Mouse (Mus musculus) midbrain, embryonic 13.5 days (tissue): ENCODE measurements at regions not wholly inside any gene's neighbourhood (a gene's known extent, or its start where the extent isn't known, plus 50 kb on each side); places are given as distances from the start of the nearest gene placed in this dataset.
A peak's percentile ranks its signal among the peaks of the same experiment; 100 is the strongest.

Source experiments
- ATAC-seq: fragments of 200-750 bp; cut with Nextera tagmentation; 2 replicates; pipeline ENCODE4 v1.8.0; 2017; ENCODE audit warnings: mild to moderate bottlenecking, moderate TSS enrichment, moderate library complexity
- H3K27ac ChIP-seq: fragments of 300-500 bp; sonication (generic); 2 replicates; pipeline ENCODE4 v1.5.1; 2015; ENCODE audit warnings: inconsistent platforms, mild to moderate bottlenecking, moderate library complexity
- H3K27me3 ChIP-seq: fragments of 300-500 bp; sonication (generic); 2 replicates; pipeline ENCODE4 v1.6.1; 2015; ENCODE audit warnings: mild to moderate bottlenecking, inconsistent platforms
- H3K36me3 ChIP-seq: fragments of 300-500 bp; sonication (generic); 2 replicates; pipeline ENCODE4 v1.6.1; 2015; ENCODE audit warnings: mild to moderate bottlenecking, inconsistent platforms
- H3K4me1 ChIP-seq: fragments of 300-500 bp; sonication (generic); replicated peaks from 2 replicates; pipeline ENCODE4 v1.6.1; 2015; ENCODE audit warnings: inconsistent platforms
- H3K4me2 ChIP-seq: fragments of 300-500 bp; sonication (generic); replicated peaks from 2 replicates; pipeline ENCODE4 v1.6.1; 2015; ENCODE audit warnings: moderate library complexity, mild to moderate bottlenecking, inconsistent platforms
- H3K4me3 ChIP-seq: fragments of 300-500 bp; sonication (generic); replicated peaks from 2 replicates; pipeline ENCODE4 v1.5.1; 2015; ENCODE audit warnings: mild to moderate bottlenecking, inconsistent platforms
- H3K9ac ChIP-seq: fragments of 300-500 bp; sonication (generic); replicated peaks from 2 replicates; pipeline ENCODE4 v1.6.1; 2015; ENCODE audit warnings: mild to moderate bottlenecking, inconsistent platforms
- H3K9me3 ChIP-seq: fragments of 300-500 bp; sonication (generic); 2 replicates; pipeline ENCODE4 v1.6.1; 2016; ENCODE audit warnings: mild to moderate bottlenecking, inconsistent platforms
- WGBS: fragments of 180-500 bp; shearing (Covaris S2); methylation state at CpG from one replicate; pipeline ENCODE4 v1.1.7; 2015; 5-methylcytosine and 5-hydroxymethylcytosine counted together

GRCm38 (mm10) chrX:11907167-11907566, 253.0 kb downstream of the Bcor start:
- H3K36me3 ChIP-seq = no peaks in the 10 kb centered on the region
- 51% methylated on average over 6 of the region's 6 CpGs for WGBS
- ATAC-seq = no peak

GRCm38 (mm10) chrX:11915984-11916383, 244.2 kb downstream of the Bcor start:
- Histone ChIP-seq H3K9me3 (no peaks in the 10 kb centered on the region), H3K27ac (0 out of 2 replicates have a peak overlapping the region, but pooled peaks have one; percentile 25), H3K4me3 (no peak overlapping the region), H3K4me1 (no peaks in the 10 kb centered on the region), H3K36me3 (no peaks in the 10 kb centered on the region), H3K4me2 (no peak overlapping the region), H3K9ac (no peak overlapping the region), H3K27me3 (no peaks in the 10 kb centered on the region; the same call in 1 of the 2 replicates)
- ATAC-seq = peak; percentile 40; the same call in 1 of the 2 replicates
- 50% methylated on average over 10 of the region's 10 CpGs for WGBS

More at GRCm38 (mm10) chrX:11907167-11907566, 253.0 kb downstream of the Bcor start:
- no peaks in the 10 kb centered on the region for H3K9me3 ChIP-seq
- H3K27me3 ChIP-seq = peaks cover 11% of the 10 kb centered on the region; the same call in 1 of the 2 replicates
- H3K4me1 ChIP-seq = no peaks in the 10 kb centered on the region
- H3K4me3 ChIP-seq = no peak overlapping the region
- H3K27ac ChIP-seq = no peak overlapping the region
- no peak overlapping the region for H3K4me2 ChIP-seq
- H3K9ac ChIP-seq = no peak overlapping the region

- H3K27ac ChIP-seq = no peak overlapping the region
- WGBS = 79% methylated on average over 2 of the region's 2 CpGs
- no peaks in the 10 kb centered on the region for H3K9me3 ChIP-seq
- no peak overlapping the region for H3K4me2 ChIP-seq
- peaks cover 3% of the 10 kb centered on the region; the same call in 1 of the 2 replicates for H3K27me3 ChIP-seq
- H3K36me3 ChIP-seq = no peaks in the 10 kb centered on the region
- no peak overlapping the region for H3K4me3 ChIP-seq
- no peak for ATAC-seq
- no peak overlapping the region for H3K9ac ChIP-seq
- no peaks in the 10 kb centered on the region for H3K4me1 ChIP-seq
Observed at GRCm38 (mm10) chrX:11920231-11920630, 239.9 kb downstream of the Bcor start.

- Histone ChIP-seq H3K4me3 (no peak overlapping the region), H3K4me1 (no peaks in the 10 kb centered on the region; the same call in 1 of the 2 replicates), H3K4me2 (no peak overlapping the region), H3K27me3 (peaks cover 8% of the 10 kb centered on the region; the same call in 1 of the 2 replicates), H3K27ac (no peak overlapping the region), H3K9ac (no peak overlapping the region), H3K9me3 (no peaks in the 10 kb centered on the region), H3K36me3 (no peaks in the 10 kb centered on the region)
- WGBS = 80% methylated on average over 3 of the region's 3 CpGs
- ATAC-seq = no peak
Observed at GRCm38 (mm10) chrX:11924639-11925302, 235.4 kb downstream of the Bcor start.

- H3K27ac ChIP-seq = no peak overlapping the region
- no peaks in the 10 kb centered on the region for H3K9me3 ChIP-seq
- no peaks in the 10 kb centered on the region for H3K36me3 ChIP-seq
- 34% methylated on average over 10 of the region's 10 CpGs for WGBS
- H3K4me2 ChIP-seq = no peak overlapping the region
- ATAC-seq = no peak
- no peak overlapping the region for H3K4me3 ChIP-seq
- peaks cover 13% of the 10 kb centered on the region; the same call in 1 of the 2 replicates for H3K27me3 ChIP-seq
- no peaks in the 10 kb centered on the region; the same call in 1 of the 2 replicates for H3K4me1 ChIP-seq
- H3K9ac ChIP-seq = no peak overlapping the region
Observed at GRCm38 (mm10) chrX:11926868-11927535, 233.2 kb downstream of the Bcor start.

- no peaks in the 10 kb centered on the region for H3K9me3 ChIP-seq
- H3K9ac ChIP-seq = no peak overlapping the region
- no peaks in the 10 kb centered on the region for H3K36me3 ChIP-seq
- no peak for ATAC-seq
- no peak overlapping the region for H3K4me2 ChIP-seq
- H3K4me1 ChIP-seq = no peaks in the 10 kb centered on the region; the same call in 1 of the 2 replicates
- no peak overlapping the region for H3K4me3 ChIP-seq
- peaks cover 10% of the 10 kb centered on the region; the same call in 1 of the 2 replicates for H3K27me3 ChIP-seq
- whole genome bisulfite sequencing = 57% methylated on average over 6 of the region's 6 CpGs
- no peak overlapping the region for H3K27ac ChIP-seq
Observed at GRCm38 (mm10) chrX:11929448-11929847, 230.7 kb downstream of the Bcor start.

GRCm38 (mm10) chrX:11931432-11931831, 228.7 kb downstream of the Bcor start:
- no peaks in the 10 kb centered on the region for H3K9me3 ChIP-seq
- H3K27ac ChIP-seq = no peak overlapping the region
- H3K27me3 ChIP-seq = peaks cover 10% of the 10 kb centered on the region; the same call in 1 of the 2 replicates
- no peaks in the 10 kb centered on the region for H3K36me3 ChIP-seq
- no peak overlapping the region for H3K4me3 ChIP-seq
- WGBS = 71% methylated on average over 9 of the region's 9 CpGs
- no peak for ATAC-seq
- H3K4me1 ChIP-seq = no peaks in the 10 kb centered on the region; the same call in 1 of the 2 replicates
- no peak overlapping the region for H3K4me2 ChIP-seq
- H3K9ac ChIP-seq = no peak overlapping the region

GRCm38 (mm10) chrX:11935337-11935736, 224.8 kb downstream of the Bcor start:
- ATAC-seq = no peak
- Histone ChIP-seq H3K4me2 (no peak overlapping the region), H3K36me3 (no peaks in the 10 kb centered on the region), H3K27me3 (peaks cover 5% of the 10 kb centered on the region; the same call in 1 of the 2 replicates), H3K9ac (no peak overlapping the region), H3K4me1 (no peaks in the 10 kb centered on the region), H3K9me3 (no peaks in the 10 kb centered on the region), H3K4me3 (no peak overlapping the region), H3K27ac (no peak overlapping the region)
- WGBS = 68% methylated on average over 5 of the region's 5 CpGs

GRCm38 (mm10) chrX:11940246-11940645, 219.9 kb downstream of the Bcor start:
- Histone ChIP-seq H3K9ac (no peak overlapping the region), H3K36me3 (no peaks in the 10 kb centered on the region), H3K4me3 (no peak overlapping the region), H3K27me3 (peaks cover 14% of the 10 kb centered on the region; the same call in 1 of the 2 replicates), H3K4me2 (no peak overlapping the region), H3K4me1 (no peaks in the 10 kb centered on the region; the same call in 1 of the 2 replicates), H3K27ac (no peak overlapping the region), H3K9me3 (no peaks in the 10 kb centered on the region)
- no peak for ATAC-seq
- WGBS = 88% methylated on average over 2 of the region's 2 CpGs

GRCm38 (mm10) chrX:11943367-11943766, 216.8 kb downstream of the Bcor start:
- no peak for ATAC-seq
- Histone ChIP-seq H3K36me3 (no peaks in the 10 kb centered on the region), H3K27me3 (peaks cover 14% of the 10 kb centered on the region; the same call in 1 of the 2 replicates), H3K9ac (no peak overlapping the region), H3K4me3 (no peak overlapping the region), H3K4me2 (no peak overlapping the region), H3K4me1 (no peaks in the 10 kb centered on the region; the same call in 1 of the 2 replicates), H3K27ac (no peak overlapping the region), H3K9me3 (no peaks in the 10 kb centered on the region)
- 75% methylated on average over 10 of the region's 10 CpGs for WGBS

GRCm38 (mm10) chrX:11944574-11944973, 215.6 kb downstream of the Bcor start:
- H3K27ac ChIP-seq = no peak overlapping the region

GRCm38 (mm10) chrX:11945280-11945679, 214.9 kb downstream of the Bcor start:
- WGBS = 20% methylated on average over 1 of the region's 1 CpGs
- peaks cover 18% of the 10 kb centered on the region; the same call in 1 of the 2 replicates for H3K27me3 ChIP-seq
- no peaks in the 10 kb centered on the region; the same call in 1 of the 2 replicates for H3K4me1 ChIP-seq
- no peak overlapping the region for H3K4me3 ChIP-seq
- no peaks in the 10 kb centered on the region for H3K9me3 ChIP-seq
- no peak overlapping the region for H3K27ac ChIP-seq
- H3K9ac ChIP-seq = no peak overlapping the region
- H3K36me3 ChIP-seq = no peaks in the 10 kb centered on the region
- no peak overlapping the region for H3K4me2 ChIP-seq
- ATAC-seq = no peak

More at GRCm38 (mm10) chrX:11944574-11944973, 215.6 kb downstream of the Bcor start:
- no peaks in the 10 kb centered on the region; the same call in 1 of the 2 replicates for H3K4me1 ChIP-seq
- H3K9me3 ChIP-seq = no peaks in the 10 kb centered on the region
- 34% methylated on average over 6 of the region's 6 CpGs for WGBS
- no peak overlapping the region for H3K4me3 ChIP-seq
- no peaks in the 10 kb centered on the region for H3K36me3 ChIP-seq
- no peak overlapping the region for H3K9ac ChIP-seq
- H3K4me2 ChIP-seq = no peak overlapping the region
- peaks cover 17% of the 10 kb centered on the region; the same call in 1 of the 2 replicates for H3K27me3 ChIP-seq
- no peak for ATAC-seq
